Mouse (Mus musculus): ENCODE data around the gene Htr7.

Gene Htr7

DNA sequence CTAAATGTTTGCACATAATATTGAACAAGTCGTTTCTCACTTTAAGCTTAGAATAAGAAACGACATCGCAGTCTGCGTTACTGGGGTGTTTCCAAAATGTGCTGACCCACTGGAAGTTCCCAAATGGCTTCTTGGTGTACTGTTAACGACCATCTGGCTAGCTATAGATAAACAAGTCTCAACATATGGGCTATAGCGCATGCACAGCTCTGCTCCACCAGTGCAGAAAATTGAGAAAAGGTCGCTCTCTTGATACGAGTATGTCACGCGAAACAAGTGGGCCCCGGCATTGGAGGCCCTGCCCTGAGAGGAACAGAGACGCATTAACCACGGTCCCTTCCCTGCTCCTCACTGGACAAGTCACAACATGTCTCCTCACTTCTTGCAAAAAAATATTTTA lies 101.6 kb downstream of the Htr7 start:
- DNase-seq (ENCODE audit: low spot score), result no peak

DNA sequence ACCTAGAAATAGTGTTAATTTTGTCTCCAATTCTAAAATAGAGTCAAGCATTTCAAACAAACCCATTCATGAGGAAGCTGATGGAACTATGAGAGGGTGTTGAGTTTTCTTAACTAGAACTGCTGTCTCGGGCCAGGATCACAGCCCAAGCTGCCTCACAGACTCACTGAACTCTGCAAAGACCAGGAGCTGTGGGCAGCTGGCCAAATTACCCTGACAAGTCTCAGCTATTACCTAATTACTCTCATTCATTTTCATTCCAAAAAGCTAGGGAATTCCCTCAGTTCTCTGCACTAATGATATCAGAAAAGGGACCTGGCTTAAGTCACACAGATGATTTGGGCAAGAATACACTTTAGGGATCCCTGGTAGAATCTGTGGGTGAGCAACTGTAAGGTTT lies 107.4 kb downstream of the Htr7 start:
- no peak for DNase-seq (ENCODE audit: low spot score)

DNA sequence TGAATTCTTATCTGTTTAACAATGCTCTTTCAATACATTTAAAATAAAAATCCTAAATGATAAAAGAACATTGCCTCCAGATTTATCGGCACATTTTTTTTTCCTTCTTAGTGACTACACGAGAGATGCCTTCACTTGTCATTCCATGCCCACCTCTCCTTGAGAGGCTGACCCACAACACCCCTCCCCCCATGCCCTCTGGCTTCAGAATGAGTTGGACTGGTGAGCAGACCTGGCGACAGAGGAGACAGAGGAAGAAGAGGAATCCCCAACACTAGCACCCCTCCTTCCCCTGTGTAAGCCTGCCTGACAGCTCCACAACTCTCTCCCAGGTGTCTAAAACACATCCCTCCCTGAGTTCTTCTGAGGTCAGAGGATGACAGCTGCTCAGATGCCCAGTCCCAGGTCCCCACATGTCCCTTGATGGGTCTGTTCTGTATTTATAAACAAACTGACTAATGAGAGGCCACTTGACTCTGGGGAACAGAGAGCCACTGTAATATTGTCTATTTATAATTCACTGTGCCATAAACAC lies 132.3 kb downstream of the Htr7 start:
- DNase-seq (ENCODE audit: low spot score), result no peak

DNA sequence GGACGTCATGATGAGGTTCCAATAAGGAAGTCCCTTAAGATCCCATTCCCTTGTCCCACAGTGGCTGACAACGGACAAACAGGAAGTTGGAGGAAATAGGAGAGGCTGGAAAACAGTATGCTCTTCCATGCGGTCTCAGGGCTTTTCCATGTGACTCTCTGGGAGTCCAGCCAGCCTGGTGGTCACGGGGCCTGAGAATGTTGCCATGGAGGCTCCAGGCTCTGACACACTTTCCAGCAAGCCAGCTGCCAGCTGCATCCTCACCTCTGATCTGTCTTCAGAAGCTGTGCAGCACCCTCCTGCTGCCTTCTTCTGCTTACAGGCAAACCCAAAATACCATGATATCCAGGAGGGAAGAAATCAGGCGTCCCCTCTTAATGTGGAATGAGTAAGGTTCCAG lies 132.9 kb downstream of the Htr7 start:
- DNase-seq (ENCODE audit: low spot score), result peak; percentile 7
